Mouse (Mus musculus) ES-E14 (cell line): ENCODE measurements at regions not wholly inside any gene's neighbourhood (a gene's known extent, or its start where the extent isn't known, plus 50 kb on each side); places are given as distances from the start of the nearest gene placed in this dataset.

Experiments
- DNase-seq: peaks from one replicate; pipeline ENCODE4 v3.0.0-alpha.2; 2013; ENCODE audit warnings: low read depth, low spot score
- H3K27ac ChIP-seq: 2 replicates; pipeline ENCODE4 v1.5.1; 2012; ENCODE audit warnings: low read depth, mild to moderate bottlenecking, low read length, moderate library complexity, mixed read lengths; ENCODE audit not compliant: poor library complexity, insufficient read depth, severe bottlenecking
- H3K36me3 ChIP-seq: 2 replicates; pipeline ENCODE4 v1.6.1; 2012; ENCODE audit warnings: mild to moderate bottlenecking, low read length, moderate library complexity, mixed read lengths; ENCODE audit not compliant: control insufficient read depth, poor library complexity, insufficient read depth, severe bottlenecking
- H3K4me1 ChIP-seq, 2 experiments: fragments of 150-350 bp in 1 of 2; sonication (generic) in 1 of 2; 2 replicates each; pipeline ENCODE4 v1.6.1; 2012; ENCODE audit warnings: low read length in 2 of 2, mild to moderate bottlenecking in 1 of 2, mixed read lengths in 1 of 2; ENCODE audit not compliant: control insufficient read depth in 2 of 2, insufficient read depth in 2 of 2, poor library complexity in 1 of 2
- H3K4me3 ChIP-seq, 2 experiments: fragments of 150-350 bp in 1 of 2; sonication (generic) in 1 of 2; 2 replicates each; pipeline ENCODE4 v1.5.1; 2012; ENCODE audit warnings: low read length in 2 of 2, low read depth in 1 of 2, mild to moderate bottlenecking in 1 of 2, mixed read lengths in 1 of 2; ENCODE audit not compliant: insufficient read depth in 1 of 2, poor library complexity in 1 of 2, severe bottlenecking in 1 of 2
- H3K9ac ChIP-seq: 2 replicates; pipeline ENCODE4 v1.6.1; 2012; ENCODE audit warnings: low read depth, mild to moderate bottlenecking, low read length, mixed read lengths; ENCODE audit not compliant: poor library complexity, insufficient read depth, severe bottlenecking
- H3K9me3 ChIP-seq: fragments of 150-350 bp; sonication (generic); 2 replicates; pipeline ENCODE4 v1.6.1; 2012; ENCODE audit warnings: low read depth, mild to moderate bottlenecking, low read length; ENCODE audit not compliant: control insufficient read depth, insufficient read depth
- CHD2 ChIP-seq: IDR thresholded peaks from 2 replicates; pipeline ENCODE4 v1.6.1; 2014; ENCODE audit warnings: mild to moderate bottlenecking, low read depth, low read length, inconsistent platforms
- HCFC1 ChIP-seq: IDR thresholded peaks from 2 replicates; pipeline ENCODE4 v1.6.1; 2012; ENCODE audit warnings: low read length, inconsistent platforms, borderline replicate concordance; ENCODE audit not compliant: insufficient read depth
- MAFK ChIP-seq: IDR thresholded peaks from 2 replicates; pipeline ENCODE4 v1.6.1; 2014; ENCODE audit warnings: mild to moderate bottlenecking, low read depth, low read length, inconsistent platforms; ENCODE audit not compliant: insufficient read depth
- ZC3H11A ChIP-seq: IDR thresholded peaks from 2 replicates; pipeline ENCODE4 v1.6.1; 2012; ENCODE audit warnings: low read depth, mild to moderate bottlenecking, inconsistent platforms, low read length, borderline replicate concordance
- ZNF384 ChIP-seq: IDR thresholded peaks from 2 replicates; pipeline ENCODE4 v1.6.1; 2012; ENCODE audit warnings: low read depth, low read length, inconsistent platforms
- in situ Hi-C, 2 experiments: fragments of 600-800 bp; cut with MboI; formaldehyde crosslinking; loops; one replicate each; pipeline ENCODE4 v1.15.1; 2025; ENCODE audit warnings: low sequenced_read_pairs in 2 of 2, inconsistent platforms in 1 of 2; ENCODE audit not compliant: unreplicated experiment in 2 of 2

- Histone ChIP-seq H3K4me1 (no peaks in the 10 kb centered on the region), H3K9ac (no peak overlapping the region), H3K4me3 (no peak overlapping the region), H3K27ac (no peak overlapping the region), H3K36me3 (no peaks in the 10 kb centered on the region), H3K9me3 (no peaks in the 10 kb centered on the region)
- in situ Hi-C loops = no loop called here
- no peak for DNase-seq
- TF ChIP-seq ZC3H11A (no peak), MAFK (no peak), CHD2 (no peak), ZNF384 (no peak), HCFC1 (no peak)
Measured at GRCm38 (mm10) chr11:110692824-110693223, 275.0 kb upstream of the Kcnj16 start.

DNA sequence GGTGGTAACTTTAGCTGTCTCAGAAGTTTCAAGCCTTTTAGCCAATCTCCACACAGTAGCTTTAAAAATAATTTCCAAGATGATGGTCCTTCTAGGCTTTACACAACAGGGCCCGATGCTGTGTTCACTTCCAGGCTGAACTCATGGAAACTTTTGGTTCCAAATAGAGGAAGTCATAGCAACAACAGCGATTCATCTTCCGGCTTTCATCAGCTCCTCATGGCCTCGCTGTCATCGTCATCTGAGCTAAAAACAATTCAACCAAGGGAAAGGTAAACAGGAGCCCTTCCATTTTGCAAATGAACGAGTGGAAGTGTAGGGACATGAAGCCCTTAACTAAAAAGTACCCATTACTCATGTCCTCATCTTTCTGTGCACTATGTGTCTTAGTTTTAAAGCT is 270.8 kb upstream of the Kcnj16 start:
- Histone ChIP-seq H3K36me3 (no peaks in the 10 kb centered on the region), H3K9me3 (no peaks in the 10 kb centered on the region), H3K27ac (no peak overlapping the region), H3K9ac (no peak overlapping the region), H3K4me3 (no peak overlapping the region), H3K4me1 (no peaks in the 10 kb centered on the region)
- TF ChIP-seq CHD2 = no peak
- TF ChIP-seq HCFC1 = no peak
- no peak for TF ChIP-seq ZC3H11A
- no peak for TF ChIP-seq MAFK
- TF ChIP-seq ZNF384 = no peak
- no peak for DNase-seq
- in situ Hi-C loops = no loop called here

GRCm38 (mm10) chr11:110698342-110698741 is 269.5 kb upstream of the Kcnj16 start:
- no peak overlapping the region for H3K9ac ChIP-seq
- H3K27ac ChIP-seq = no peak overlapping the region
- H3K36me3 ChIP-seq = no peaks in the 10 kb centered on the region
- TF ChIP-seq ZNF384 = no peak
- TF ChIP-seq ZC3H11A = no peak
- no peak for TF ChIP-seq MAFK
- no peak for TF ChIP-seq CHD2
- TF ChIP-seq HCFC1 = no peak
- no peak for DNase-seq
- in situ Hi-C loops = no loop called here
- H3K4me1 ChIP-seq = no peaks in the 10 kb centered on the region
- H3K9me3 ChIP-seq = no peaks in the 10 kb centered on the region
- no peak overlapping the region for H3K4me3 ChIP-seq

- TF ChIP-seq CHD2 (no peak), MAFK (no peak), ZC3H11A (no peak), ZNF384 (no peak), HCFC1 (no peak)
- Histone ChIP-seq H3K4me1 (no peaks in the 10 kb centered on the region), H3K27ac (no peak overlapping the region), H3K9ac (no peak overlapping the region), H3K36me3 (no peaks in the 10 kb centered on the region), H3K9me3 (no peaks in the 10 kb centered on the region), H3K4me3 (no peak overlapping the region)
- DNase-seq = no peak
- in situ Hi-C loops = no loop called here
Measured at GRCm38 (mm10) chr11:110700976-110701375, 266.9 kb upstream of the Kcnj16 start.

DNA sequence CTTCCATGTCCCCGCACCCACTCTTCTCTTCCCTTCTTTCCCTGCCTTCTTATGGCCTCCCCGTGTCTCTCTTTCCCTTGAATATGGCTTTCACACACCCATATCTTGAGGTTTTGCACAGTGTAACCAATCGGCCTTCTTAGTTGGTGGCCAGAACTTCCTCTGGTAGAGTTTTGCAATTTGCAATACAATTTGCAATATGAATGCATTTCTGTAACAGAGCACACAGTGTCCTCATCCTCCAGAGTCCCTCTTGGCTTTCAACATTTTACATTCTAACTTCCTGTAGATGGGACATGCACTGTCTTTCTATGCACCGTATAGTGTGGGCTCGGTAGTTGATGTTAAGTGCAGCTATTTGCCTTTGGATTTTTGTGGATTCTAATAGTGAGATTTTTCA is 265.7 kb upstream of the Kcnj16 start:
- DNase-seq = no peak
- Histone ChIP-seq H3K4me1 (no peaks in the 10 kb centered on the region), H3K9me3 (no peaks in the 10 kb centered on the region), H3K4me3 (no peak overlapping the region), H3K27ac (no peak overlapping the region), H3K9ac (no peak overlapping the region), H3K36me3 (no peaks in the 10 kb centered on the region)
- no peak for TF ChIP-seq ZNF384
- in situ Hi-C loops = no loop called here
